In genomic region chr17:30472776-30473175, GRCm38 (mm10) we compare ENCODE assay signal across 28 mouse cellular contexts.
"Had no signal": no experiment of that assay in that cellular context is flagged by ENCODE, and none has a peak within 500 bp of the region (broad histone marks: within the 10 kb centered on the region; RNA-seq: fewer than 3 reads in every experiment).

No protein-coding gene starts in this region.

- H3K9ac ChIP-seq: embryonic facial prominence, embryonic 12.5 days; embryonic facial prominence, embryonic 13.5 days; embryonic facial prominence, embryonic 15.5 days; forebrain, embryonic 12.5 days; forebrain, embryonic 13.5 days; forebrain, embryonic 15.5 days; forebrain, postnatal 0 days had no signal

- H3K4me3 ChIP-seq: embryonic facial prominence, embryonic 10.5 days; embryonic facial prominence, embryonic 12.5 days; embryonic facial prominence, embryonic 13.5 days; embryonic facial prominence, embryonic 15.5 days; erythroblast, embryonic 14.5 days; forebrain, embryonic 10.5 days; forebrain, embryonic 12.5 days; forebrain, embryonic 13.5 days; forebrain, embryonic 15.5 days; gastrocnemius, adult 2 months had no signal

- H3K27me3 ChIP-seq: embryonic facial prominence, embryonic 12.5 days; embryonic facial prominence, embryonic 13.5 days; embryonic facial prominence, embryonic 15.5 days; forebrain, embryonic 12.5 days; forebrain, embryonic 13.5 days; forebrain, embryonic 15.5 days had no signal

- H3K4me2 ChIP-seq: embryonic facial prominence, embryonic 12.5 days; embryonic facial prominence, embryonic 13.5 days; embryonic facial prominence, embryonic 15.5 days; forebrain, embryonic 12.5 days; forebrain, embryonic 13.5 days; forebrain, embryonic 15.5 days had no signal

- H3K9me3 ChIP-seq: embryonic facial prominence, embryonic 10.5 days; embryonic facial prominence, embryonic 12.5 days; embryonic facial prominence, embryonic 13.5 days; embryonic facial prominence, embryonic 15.5 days; forebrain, embryonic 10.5 days; forebrain, embryonic 12.5 days; forebrain, embryonic 13.5 days; forebrain, embryonic 15.5 days had no signal

- DNase-seq: cerebellum, adult 2 months; cerebellum, adult 8-10 months; cerebellum, adult 9-10 months; cerebellum, adult 9-11 months; cerebellum, postnatal 10 days; cerebellum, postnatal 14 days; cerebellum, postnatal 25 days; cerebellum, postnatal 36 days; embryo, embryonic 11 days; forebrain, postnatal 0 days; gastrocnemius, adult 2 months; gastrocnemius, postnatal 10 days; gastrocnemius, postnatal 14 days; gastrocnemius, postnatal 25 days; gastrocnemius, postnatal 36 days; heart, adult 11 months; heart, adult 18-20 months had no signal

- ATAC-seq: forebrain, embryonic 13.5 days; forebrain, embryonic 14.5 days; forebrain, embryonic 15.5 days; forebrain, embryonic 16.5 days; forebrain, postnatal 0 days had no signal

- H3K36me3 ChIP-seq: embryonic facial prominence, embryonic 10.5 days; embryonic facial prominence, embryonic 12.5 days; embryonic facial prominence, embryonic 13.5 days; embryonic facial prominence, embryonic 15.5 days; forebrain, embryonic 10.5 days; forebrain, embryonic 12.5 days; forebrain, embryonic 15.5 days had no signal

- H3K27ac ChIP-seq: embryonic facial prominence, embryonic 10.5 days; embryonic facial prominence, embryonic 12.5 days; embryonic facial prominence, embryonic 13.5 days; embryonic facial prominence, embryonic 15.5 days; forebrain, embryonic 10.5 days; forebrain, embryonic 12.5 days; forebrain, embryonic 13.5 days; forebrain, embryonic 15.5 days; gastrocnemius, adult 2 months had no signal
